Mouse (Mus musculus) right cerebral cortex, postnatal 14 days (tissue): ENCODE data around the gene Exosc10.

Experiments used
- DNase-seq: peaks from one replicate; pipeline ENCODE4 v3.0.0; 2022

Gene Exosc10

GRCm38 (mm10) chr4:148580765-148581164, 22.5 kb downstream of the Exosc10 start:
- no peak for DNase-seq

- no peak for DNase-seq
Observed at GRCm38 (mm10) chr4:148581422-148581821, 23.2 kb downstream of the Exosc10 start.

GRCm38 (mm10) chr4:148583257-148583656, 25.0 kb downstream of the Exosc10 start:
- no peak for DNase-seq

GRCm38 (mm10) chr4:148586648-148587047, 28.4 kb downstream of the Exosc10 start:
- DNase-seq: no peak

GRCm38 (mm10) chr4:148588793-148589192, 30.6 kb downstream of the Exosc10 start:
- DNase-seq: peak; percentile 42

- DNase-seq: no peak
Observed at GRCm38 (mm10) chr4:148589565-148589964, 31.3 kb downstream of the Exosc10 start.

GRCm38 (mm10) chr4:148590421-148591170, 32.4 kb downstream of the Exosc10 start:
- DNase-seq: peak; percentile 35

- peak; percentile 97 for DNase-seq
Observed at GRCm38 (mm10) chr4:148591171-148591630, 33.0 kb downstream of the Exosc10 start, which contains the start of gene Srm. Srm (plus strand) TSS chr4:148591503.

- peak; percentile 60 for DNase-seq
Observed at GRCm38 (mm10) chr4:148591637-148592380, 33.6 kb downstream of the Exosc10 start.

GRCm38 (mm10) chr4:148593996-148594395, 35.8 kb downstream of the Exosc10 start:
- no peak for DNase-seq

- DNase-seq: no peak
Observed at GRCm38 (mm10) chr4:148595916-148596315, 37.7 kb downstream of the Exosc10 start.

- no peak for DNase-seq
Observed at GRCm38 (mm10) chr4:148596731-148597130, 38.5 kb downstream of the Exosc10 start.

GRCm38 (mm10) chr4:148598826-148599225, 40.6 kb downstream of the Exosc10 start:
- no peak for DNase-seq

GRCm38 (mm10) chr4:148600316-148600715, 42.1 kb downstream of the Exosc10 start:
- no peak for DNase-seq

GRCm38 (mm10) chr4:148601871-148602270, 43.6 kb downstream of the Exosc10 start:
- DNase-seq: no peak

- DNase-seq: no peak
Observed at GRCm38 (mm10) chr4:148602357-148603120, 44.3 kb downstream of the Exosc10 start, which contains the start of gene Masp2. Masp2 (plus strand) TSS chr4:148602554.

- no peak for DNase-seq
Observed at GRCm38 (mm10) chr4:148603376-148604139, 45.3 kb downstream of the Exosc10 start.

GRCm38 (mm10) chr4:148604141-148604540, 45.9 kb downstream of the Exosc10 start:
- peak; percentile 48 for DNase-seq

GRCm38 (mm10) chr4:148604541-148605165, 46.4 kb downstream of the Exosc10 start:
- DNase-seq: peak; percentile 71

GRCm38 (mm10) chr4:148607758-148608157, 49.5 kb downstream of the Exosc10 start:
- DNase-seq: peak; percentile 88

GRCm38 (mm10) chr4:148609805-148610204, 51.6 kb downstream of the Exosc10 start:
- no peak for DNase-seq
